Mouse (Mus musculus) midbrain, embryonic 12.5 days (tissue): ENCODE data around the gene Tmem209. TPM values are rescaled to one million over a fixed set of nuclear protein-coding genes. Genes with fewer than 3 reads are reported as not detected.

Source experiments
- ATAC-seq: fragments of 200-750 bp; cut with Nextera tagmentation; 2 replicates; pipeline ENCODE4 v1.8.0; 2017; ENCODE audit warnings: low read depth, moderate TSS enrichment, moderate library complexity; ENCODE audit not compliant: low FRiP score
- H3K27ac ChIP-seq: fragments of 300-500 bp; sonication (generic); replicated peaks from 2 replicates; pipeline ENCODE4 v1.5.1; 2016; ENCODE audit warnings: mild to moderate bottlenecking
- H3K27me3 ChIP-seq: fragments of 300-500 bp; sonication (generic); 2 replicates; pipeline ENCODE4 v1.6.1; 2016; ENCODE audit warnings: mild to moderate bottlenecking
- H3K36me3 ChIP-seq: fragments of 300-500 bp; sonication (generic); 2 replicates; pipeline ENCODE4 v1.6.1; 2016
- H3K4me1 ChIP-seq: fragments of 300-500 bp; sonication (generic); 2 replicates; pipeline ENCODE4 v1.6.1; 2016
- H3K4me2 ChIP-seq: fragments of 300-500 bp; sonication (generic); replicated peaks from 2 replicates; pipeline ENCODE4 v1.6.1; 2016; ENCODE audit warnings: mild to moderate bottlenecking, moderate library complexity
- H3K4me3 ChIP-seq: fragments of 300-500 bp; sonication (generic); 2 replicates; pipeline ENCODE4 v1.5.1; 2016; ENCODE audit warnings: mild to moderate bottlenecking
- H3K9ac ChIP-seq: fragments of 300-500 bp; sonication (generic); replicated peaks from 2 replicates; pipeline ENCODE4 v1.6.1; 2016; ENCODE audit warnings: mild to moderate bottlenecking, moderate library complexity
- H3K9me3 ChIP-seq: fragments of 300-500 bp; sonication (generic); 2 replicates; pipeline ENCODE4 v1.6.1; 2016; ENCODE audit warnings: mild to moderate bottlenecking
- WGBS: fragments of 180-500 bp; shearing (Covaris S2); methylation state at CpG from one replicate; pipeline ENCODE4 v1.1.7; 2016; 5-methylcytosine and 5-hydroxymethylcytosine counted together
- polyA plus RNA-seq: library from polyadenylated mRNA; unstranded; fragments of >200 nt; fragmentation: Nextera tagmentation; extraction: Ambion mirVana; gene quantifications from 2 replicates; pipeline ENCODE4 v1.2.1, GENCODE M21; 2016

Tmem209 gene
- polyA plus RNA-seq, 1 experiment from 2014 or later = 45.6 TPM

DNA sequence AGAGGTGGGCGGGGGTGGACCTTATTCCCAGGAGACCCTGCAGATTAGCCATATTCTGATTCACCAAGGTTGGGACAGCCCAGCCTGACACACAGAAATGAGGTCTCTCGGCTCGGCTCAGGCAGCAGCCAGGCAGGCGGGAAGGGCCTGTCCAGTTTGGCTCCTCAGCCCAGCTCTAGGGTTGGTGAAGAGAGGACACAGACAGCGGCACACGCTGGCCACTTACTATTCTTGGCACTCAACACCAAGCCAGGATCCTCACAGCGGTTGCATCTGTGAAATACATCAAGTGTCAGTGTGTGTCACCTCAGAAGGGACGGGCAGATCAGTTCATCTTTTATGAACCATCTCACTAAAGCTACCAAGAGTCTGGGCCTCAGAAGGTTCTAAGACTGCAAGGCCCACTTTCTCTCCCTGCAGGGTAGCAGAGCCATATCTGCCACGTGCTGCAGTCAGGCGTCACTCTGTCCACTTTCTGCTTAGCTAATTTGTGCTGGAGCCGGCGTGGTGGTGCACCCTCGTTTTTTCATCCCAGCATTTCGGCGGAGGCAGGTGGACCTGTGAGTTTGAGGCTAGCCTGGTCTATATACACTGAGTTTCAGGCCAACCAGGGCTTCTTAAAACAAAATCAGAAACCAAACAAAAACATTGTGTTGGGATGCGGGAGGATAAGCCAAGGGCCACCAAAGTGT is 50.4 kb downstream of the Tmem209 start:
- Histone ChIP-seq H3K36me3 (peaks cover 20% of the 10 kb centered on the region), H3K4me2 (peak overlapping the region; percentile 67), H3K27me3 (no peaks in the 10 kb centered on the region), H3K9me3 (no peaks in the 10 kb centered on the region), H3K4me3 (peak overlapping the region; percentile 47), H3K4me1 (peaks cover 33% of the 10 kb centered on the region), H3K9ac (peak overlapping the region; percentile 59), H3K27ac (peak overlapping the region; percentile 95; the same call in 1 of the 2 replicates)
- no peak for ATAC-seq
- WGBS = 73% methylated on average over 16 of the region's 16 CpGs

- peaks cover 31% of the 10 kb centered on the region for H3K4me1 ChIP-seq
- no peaks in the 10 kb centered on the region for H3K27me3 ChIP-seq
- no peak overlapping the region for H3K4me3 ChIP-seq
- peaks cover 26% of the 10 kb centered on the region for H3K36me3 ChIP-seq
- no peaks in the 10 kb centered on the region for H3K9me3 ChIP-seq
- H3K27ac ChIP-seq = no peak overlapping the region
- 88% methylated on average over 5 of the region's 5 CpGs for WGBS
- H3K9ac ChIP-seq = no peak overlapping the region
- H3K4me2 ChIP-seq = no peak overlapping the region
- ATAC-seq = no peak
Measured at GRCm38 (mm10) chr6:30458626-30459025, 51.0 kb downstream of the Tmem209 start.

DNA sequence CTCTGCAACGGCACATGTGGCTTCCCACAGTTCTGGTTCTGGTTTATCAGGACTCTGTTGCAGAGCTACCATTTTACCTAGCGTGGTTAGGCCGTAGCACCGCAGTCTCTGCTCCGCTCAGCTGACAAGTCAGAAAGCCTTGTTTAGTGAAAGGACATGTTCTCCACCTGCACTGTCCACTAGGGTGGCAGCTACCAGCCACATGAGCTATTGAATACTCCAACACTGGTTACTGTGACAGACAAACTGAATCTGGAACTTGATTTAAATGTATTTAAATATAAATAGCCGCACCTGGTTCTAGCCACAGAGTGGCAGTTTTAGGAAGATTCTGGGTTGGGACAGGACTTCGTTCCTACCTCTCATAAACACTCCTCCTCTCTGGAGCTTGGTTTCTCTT is 52.6 kb downstream of the Tmem209 start:
- 93% methylated on average over 7 of the region's 7 CpGs for WGBS
- no peak overlapping the region for H3K9ac ChIP-seq

DNA sequence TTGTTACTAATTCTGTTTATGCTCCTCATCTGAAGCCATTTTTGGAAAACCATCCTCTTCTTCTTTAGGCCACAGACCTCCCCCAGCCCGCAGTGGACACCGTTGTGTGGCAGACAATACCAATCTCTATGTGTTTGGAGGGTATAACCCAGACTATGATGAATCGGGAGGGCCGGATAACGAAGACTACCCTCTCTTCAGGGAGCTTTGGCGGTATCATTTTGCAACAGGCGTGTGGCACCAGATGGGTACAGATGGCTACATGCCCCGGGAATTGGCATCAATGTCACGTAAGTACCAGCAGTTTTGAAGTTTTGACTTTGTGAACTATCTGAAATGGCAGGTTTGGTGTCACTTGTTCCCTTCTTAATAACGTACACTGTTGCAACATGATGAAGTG is 70.0 kb downstream of the Tmem209 start:
- 95% methylated on average over 10 of the region's 10 CpGs for WGBS
- no peak overlapping the region for H3K27ac ChIP-seq
- H3K27me3 ChIP-seq = no peaks in the 10 kb centered on the region
- ATAC-seq = no peak
- no peaks in the 10 kb centered on the region for H3K9me3 ChIP-seq
- no peak overlapping the region for H3K4me2 ChIP-seq
- H3K36me3 ChIP-seq = peaks cover 40% of the 10 kb centered on the region
- no peak overlapping the region for H3K4me3 ChIP-seq
- no peaks in the 10 kb centered on the region for H3K4me1 ChIP-seq
- no peak overlapping the region for H3K9ac ChIP-seq

More for the DNA sequence above, 52.6 kb downstream of the Tmem209 start:
- H3K4me1 ChIP-seq = peaks cover 31% of the 10 kb centered on the region
- H3K4me3 ChIP-seq = no peak overlapping the region
- no peak overlapping the region for H3K4me2 ChIP-seq
- peak overlapping the region; percentile 26; the same call in 1 of the 2 replicates for H3K27ac ChIP-seq
- H3K36me3 ChIP-seq = peaks cover 38% of the 10 kb centered on the region
- no peaks in the 10 kb centered on the region for H3K27me3 ChIP-seq
- no peaks in the 10 kb centered on the region for H3K9me3 ChIP-seq
- no peak for ATAC-seq

GRCm38 (mm10) chr6:30437054-30437453 is 72.5 kb downstream of the Tmem209 start:
- Histone ChIP-seq H3K27me3 (no peaks in the 10 kb centered on the region), H3K9ac (no peak overlapping the region), H3K9me3 (no peaks in the 10 kb centered on the region), H3K4me2 (no peak overlapping the region), H3K4me1 (no peaks in the 10 kb centered on the region), H3K27ac (no peak overlapping the region), H3K4me3 (no peak overlapping the region), H3K36me3 (peaks cover 20% of the 10 kb centered on the region; the same call in 1 of the 2 replicates)
- 83% methylated on average over 3 of the region's 3 CpGs for WGBS
- ATAC-seq = no peak

- Histone ChIP-seq H3K36me3 (peaks cover 15% of the 10 kb centered on the region; the same call in 1 of the 2 replicates), H3K4me1 (no peaks in the 10 kb centered on the region), H3K27ac (no peak overlapping the region), H3K27me3 (no peaks in the 10 kb centered on the region), H3K4me2 (no peak overlapping the region), H3K4me3 (no peak overlapping the region), H3K9ac (no peak overlapping the region), H3K9me3 (no peaks in the 10 kb centered on the region)
- 95% methylated on average over 3 of the region's 3 CpGs for WGBS
- no peak for ATAC-seq
Measured at GRCm38 (mm10) chr6:30436476-30436875, 73.1 kb downstream of the Tmem209 start.

- WGBS = 88% methylated on average over 3 of the region's 3 CpGs
- Histone ChIP-seq H3K9ac (no peak overlapping the region), H3K4me1 (0 out of 2 replicates have a peak, but pooled peaks cover 3% of the 10 kb centered on the region), H3K4me2 (no peak overlapping the region), H3K9me3 (no peaks in the 10 kb centered on the region), H3K27me3 (no peaks in the 10 kb centered on the region), H3K36me3 (0 out of 2 replicates have a peak, but pooled peaks cover 5% of the 10 kb centered on the region), H3K4me3 (no peak overlapping the region), H3K27ac (no peak overlapping the region)
- ATAC-seq = no peak
Measured at GRCm38 (mm10) chr6:30432461-30433192, 77.0 kb downstream of the Tmem209 start.

Other genes with a start within 250 kb of the Tmem209 start
- 63.3 and 71.5 TPM in 2 replicates for gene Ube2h, start 205.2 kb downstream of the Tmem209 start, polyA plus RNA-seq
- 62.1 and 69.4 TPM in 2 replicates for gene Zc3hc1, start 118.8 kb downstream of the Tmem209 start, polyA plus RNA-seq
- 40.2 and 48.6 TPM in 2 replicates for gene Klhdc10, start 107.9 kb downstream of the Tmem209 start, polyA plus RNA-seq
- 0.22 and 0.34 TPM in 2 replicates for gene Ssmem1, start 66 bp upstream of the Tmem209 start, polyA plus RNA-seq
- 5.8 and 6.7 TPM in 2 replicates for gene Cpa2, start 31.8 kb upstream of the Tmem209 start, polyA plus RNA-seq
- gene Cpa4, start 58.6 kb upstream of the Tmem209 start, polyA plus RNA-seq = 1.6 and 1.9 TPM in 2 replicates
- 0.14 and 0.30 TPM in 2 replicates for gene Cpa5, start 101.2 kb upstream of the Tmem209 start, polyA plus RNA-seq
- gene Cpa1, start 129.4 kb upstream of the Tmem209 start, polyA plus RNA-seq = 0.42 TPM in 1 of 2 replicates, not detected in the other
- gene Cep41, start 184.0 kb upstream of the Tmem209 start, polyA plus RNA-seq = 20.1 and 20.7 TPM in 2 replicates
- 584 and 614 TPM in 2 replicates for gene Mest, start 213.8 kb upstream of the Tmem209 start, polyA plus RNA-seq